Mouse (Mus musculus) C2C12 (cell line): Measurements from ENCODE around the gene Smpd2.

Experiments
- CEBPB ChIP-seq: IDR thresholded peaks from one replicate; pipeline ENCODE4 v1.6.1; 2011; ENCODE audit warnings: low read depth, mild to moderate bottlenecking, control low read depth, moderate library complexity
- CTCF ChIP-seq: IDR thresholded peaks from one replicate; pipeline ENCODE4 v1.5.1; 2011; ENCODE audit not compliant: control insufficient read depth, insufficient read depth, insufficient read length
- FOSL1 ChIP-seq: IDR thresholded peaks from one replicate; pipeline ENCODE4 v1.8.0; 2011; ENCODE audit warnings: mild to moderate bottlenecking, low read length; ENCODE audit not compliant: poor library complexity, insufficient read depth, severe bottlenecking
- MAX ChIP-seq: IDR thresholded peaks from one replicate; pipeline ENCODE4 v1.6.1; 2011; ENCODE audit warnings: mild to moderate bottlenecking, control low read depth

- TF ChIP-seq CTCF: peak; percentile 13
- TF ChIP-seq MAX: no peak
- no peak for TF ChIP-seq CEBPB
- TF ChIP-seq FOSL1: no peak
Observed at GRCm38 (mm10) chr10:41509160-41509559, 19.0 kb upstream of the Smpd2 start.
